In the genomic region with DNA sequence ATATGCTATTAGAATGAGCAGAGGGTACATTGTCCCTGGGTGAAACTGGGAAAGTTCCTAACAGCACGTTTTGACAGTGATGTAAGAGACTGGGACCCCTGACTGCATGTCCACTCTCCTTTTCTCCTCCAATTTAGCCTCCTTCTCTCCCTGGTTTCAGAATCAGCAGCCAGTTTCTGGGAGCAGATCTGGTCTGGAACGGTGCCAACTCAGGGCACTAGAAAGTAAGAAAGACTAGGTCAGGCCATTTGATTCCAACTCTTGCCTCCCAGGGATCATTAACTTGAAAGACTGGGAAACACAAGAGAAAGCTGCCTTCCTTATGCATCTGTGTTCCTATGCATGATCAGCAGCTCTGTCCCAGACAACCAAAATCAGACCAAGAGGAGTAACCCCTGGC, we compare ENCODE assay signal across 16 mouse cellular contexts. TPM values are rescaled to one million over a fixed set of nuclear protein-coding genes. Genes with fewer than 3 reads are reported as not detected.
DNase-seq lines count a peak whose midpoint lies in the region; ATAC-seq lines count a peak whose summit lies in the region.
"Had no signal": no experiment of that assay in that cellular context is flagged by ENCODE, and none has a peak within 500 bp of the region (broad histone marks: within the 10 kb centered on the region; RNA-seq: fewer than 3 reads in every experiment).

No protein-coding gene starts in this region.

- no peaks in the 10 kb centered on the region for H3K9me3 ChIP-seq in embryonic facial prominence, embryonic 12.5 days
- no peaks in the 10 kb centered on the region for H3K9me3 ChIP-seq in embryonic facial prominence, embryonic 10.5 days
- no peaks in the 10 kb centered on the region for H3K9me3 ChIP-seq in kidney, embryonic 14.5 days (ENCODE audit: control insufficient read depth, low read length)
- H3K9me3 ChIP-seq: neural tube, embryonic 12.5 days had no signal

- no peak overlapping the region for H3K9ac ChIP-seq in embryonic facial prominence, embryonic 12.5 days
- H3K9ac ChIP-seq in kidney, embryonic 14.5 days (ENCODE audit: low read depth, low read length) = no peak overlapping the region
- H3K9ac ChIP-seq: liver, embryonic 14.5 days had no signal

- no peak overlapping the region for H3K27ac ChIP-seq in embryonic facial prominence, embryonic 12.5 days
- no peak overlapping the region for H3K27ac ChIP-seq in embryonic facial prominence, embryonic 10.5 days (replicated peaks)
- H3K27ac ChIP-seq in kidney, embryonic 14.5 days (ENCODE audit: low read depth, low read length) = no peak overlapping the region
- H3K27ac ChIP-seq: liver, embryonic 14.5 days; neural tube, embryonic 12.5 days had no signal

- intact Hi-C loops in left cerebral cortex, postnatal 10 days (cut with DNase I) = no loop called here
- intact Hi-C loops in gastrocnemius, postnatal 36 days (cut with DNase I) = no loop called here

- peaks cover 45% of the 10 kb centered on the region for H3K27me3 ChIP-seq in embryonic facial prominence, embryonic 12.5 days
- H3K27me3 ChIP-seq in embryonic facial prominence, embryonic 10.5 days (replicated peaks; ENCODE audit: low read depth, poor library complexity, severe bottlenecking) = peaks cover 60% of the 10 kb centered on the region
- H3K27me3 ChIP-seq in kidney, embryonic 14.5 days (ENCODE audit: control insufficient read depth, insufficient read depth, low read length) = peaks cover 19% of the 10 kb centered on the region
- H3K27me3 ChIP-seq: Patski had no signal

- ATAC-seq in embryonic facial prominence, embryonic 12.5 days (ENCODE audit: insufficient number of reproducible peaks, insufficient read depth, low FRiP score, low TSS enrichment) = no peak
- no peak for ATAC-seq in kidney, embryonic 14.5 days (ENCODE audit: low FRiP score, low TSS enrichment)
- ATAC-seq: Patski had no signal

- no peak for DNase-seq in embryonic facial prominence, embryonic 10.5 days (ENCODE audit: low spot score)
- DNase-seq in left cerebral cortex, postnatal 10 days (ENCODE audit: extremely low spot score in 1 of 2, low spot score in 2 of 2) = peak; percentile 1 to 37
- DNase-seq in left cerebral cortex, adult 8-10 months (ENCODE audit: low spot score in 2 of 2) = no peak
- DNase-seq in NIH3T3 (ENCODE audit: low read depth) = peak; percentile 32
- no peak for DNase-seq in gastrocnemius, postnatal 36 days
- no peak for DNase-seq in ovary, postnatal 14 days (ENCODE audit: low spot score)
- DNase-seq: layer of hippocampus, postnatal 36 days had no signal

- 0 out of 2 replicates have a peak overlapping the region, but pooled peaks have one; percentile 33 for H3K4me2 ChIP-seq in embryonic facial prominence, embryonic 12.5 days (replicated peaks)
- peak overlapping the region; percentile 46; the same call in 1 of the 2 replicates for H3K4me2 ChIP-seq in kidney, embryonic 14.5 days (replicated peaks; ENCODE audit: low read depth, low read length)

- no peak overlapping the region for H3K4me3 ChIP-seq in embryonic facial prominence, embryonic 12.5 days
- no peak overlapping the region for H3K4me3 ChIP-seq in embryonic facial prominence, embryonic 10.5 days
- H3K4me3 ChIP-seq in kidney, embryonic 14.5 days (ENCODE audit: low read length) = peak overlapping the region; percentile 19; the same call in 1 of the 2 replicates
- H3K4me3 ChIP-seq: neural tube, embryonic 12.5 days had no signal

- H3K36me3 ChIP-seq in embryonic facial prominence, embryonic 12.5 days = no peaks in the 10 kb centered on the region
- no peaks in the 10 kb centered on the region for H3K36me3 ChIP-seq in embryonic facial prominence, embryonic 10.5 days (replicated peaks)
- H3K36me3 ChIP-seq in kidney, embryonic 14.5 days (ENCODE audit: control insufficient read depth, insufficient read depth, low read length) = no peaks in the 10 kb centered on the region
- H3K36me3 ChIP-seq: neural tube, embryonic 12.5 days had no signal

- peaks cover 9% of the 10 kb centered on the region; the same call in 1 of the 2 replicates for H3K4me1 ChIP-seq in embryonic facial prominence, embryonic 12.5 days
- peaks cover 27% of the 10 kb centered on the region for H3K4me1 ChIP-seq in embryonic facial prominence, embryonic 10.5 days
- peaks cover 8% of the 10 kb centered on the region; the same call in 1 of the 2 replicates for H3K4me1 ChIP-seq in kidney, embryonic 14.5 days (ENCODE audit: control insufficient read depth, insufficient read depth, low read length)

- 51% methylated on average over 2 of the region's 2 CpGs for WGBS in embryonic facial prominence, embryonic 12.5 days
- 70% methylated on average over 2 of the region's 2 CpGs for WGBS in embryonic facial prominence, embryonic 10.5 days
- 34% methylated on average over 2 of the region's 2 CpGs for WGBS in kidney, embryonic 14.5 days

RNA-seq across cellular contexts. Expression of gene Prnd, which starts 1.8 kb away (rescaled TPM):
- 26.5 and 32.1 TPM in 2 replicates for polyA plus RNA-seq in embryonic facial prominence, embryonic 12.5 days (2016; fragmentation: Nextera tagmentation; extraction: Ambion mirVana)
- 6.6 and 10.0 TPM in 2 replicates for polyA plus RNA-seq in embryonic facial prominence, embryonic 10.5 days (2016; fragmentation: Nextera tagmentation; extraction: Ambion mirVana)
- total RNA-seq in left cerebral cortex, postnatal 10 days (2021) = 1 to 10 TPM; 4.2 to 5.0 TPM
- under 1 TPM in 3 of 4 experiments, not detected in 1; 0.11 to 0.30 (median 0.21) TPM for total RNA-seq in left cerebral cortex, adult 8-10 months (2022)
- 17.6 and 17.9 TPM in 2 replicates for polyA plus RNA-seq in kidney, embryonic 14.5 days (2014; fragmentation: Nextera tagmentation; extraction: Ambion mirVana)
- under 1 TPM; 0.39 to 0.84 TPM for total RNA-seq in gastrocnemius, postnatal 36 days (2021)
- total RNA-seq: megakaryocyte-erythroid progenitor cell, adult 5-6 weeks had no signal

RNA-seq across cellular contexts. Expression of gene Prn, which starts 42.7 kb away (rescaled TPM):
- polyA plus RNA-seq in embryonic facial prominence, embryonic 12.5 days (2016; fragmentation: Nextera tagmentation; extraction: Ambion mirVana) = not detected in 2 replicates
- not detected in 2 replicates for polyA plus RNA-seq in embryonic facial prominence, embryonic 10.5 days (2016; fragmentation: Nextera tagmentation; extraction: Ambion mirVana)
- total RNA-seq in left cerebral cortex, postnatal 10 days (2021) = not detected
- total RNA-seq in left cerebral cortex, adult 8-10 months (2022) = not detected
- not detected in 2 replicates for polyA plus RNA-seq in kidney, embryonic 14.5 days (2014; fragmentation: Nextera tagmentation; extraction: Ambion mirVana)
- under 1 TPM; 0.15 to 0.39 TPM for total RNA-seq in gastrocnemius, postnatal 36 days (2021)
- total RNA-seq: layer of hippocampus, postnatal 36 days; megakaryocyte-erythroid progenitor cell, adult 5-6 weeks had no signal
- polyA plus RNA-seq: hindbrain, embryonic 11.5 days; liver, embryonic 14.5 days; neural tube, embryonic 12.5 days; Patski; spleen, adult 2 months; urinary bladder, adult 2 months had no signal

RNA-seq across cellular contexts. Expression of gene Prnp, which starts 42.7 kb away (rescaled TPM):
- 47.0 and 49.2 TPM in 2 replicates for polyA plus RNA-seq in embryonic facial prominence, embryonic 12.5 days (2016; fragmentation: Nextera tagmentation; extraction: Ambion mirVana)
- 14.7 and 21.7 TPM in 2 replicates for polyA plus RNA-seq in embryonic facial prominence, embryonic 10.5 days (2016; fragmentation: Nextera tagmentation; extraction: Ambion mirVana)
- 100 to 1,000 TPM; 384 to 392 TPM for total RNA-seq in left cerebral cortex, postnatal 10 days (2021)
- 100 to 1,000 TPM; 819 to 855 (median 835) TPM for total RNA-seq in left cerebral cortex, adult 8-10 months (2022)
- 23.1 and 23.9 TPM in 2 replicates for polyA plus RNA-seq in kidney, embryonic 14.5 days (2014; fragmentation: Nextera tagmentation; extraction: Ambion mirVana)
- 10 to 100 TPM; 69.7 to 94.8 TPM for total RNA-seq in gastrocnemius, postnatal 36 days (2021)

Comparison
In these comparisons a context has a peak if more than half of its experiments do, and no peak if none do; other contexts are left out.
1. DNase-seq: peak in left cerebral cortex, postnatal 10 days (2 of 2) and NIH3T3 (single experiment); none in embryonic facial prominence, embryonic 10.5 days (single experiment), left cerebral cortex, adult 8-10 months (0 of 2), gastrocnemius, postnatal 36 days (0 of 2) and ovary, postnatal 14 days (single experiment).
2. RNA of gene Prnp, which starts 42.7 kb away (total RNA-seq): 819 to 855 TPM in left cerebral cortex, adult 8-10 months and 384 to 392 TPM in left cerebral cortex, postnatal 10 days; 69.7 to 94.8 TPM in gastrocnemius, postnatal 36 days; every median in the first group is over 4 times any median in the second.